Mouse (Mus musculus) forebrain, embryonic 10.5 days (tissue): ENCODE measurements around the gene Dync1h1. TPM values are rescaled to one million over a fixed set of nuclear protein-coding genes. Genes with fewer than 3 reads are reported as not detected.

Experiments
- microRNA-seq: library from miRNA; unstranded; fragments of <30 nt; microRNA quantifications from one replicate; pipeline ENCODE4, GENCODE M21; 2017
- polyA plus RNA-seq: library from polyadenylated mRNA; unstranded; fragments of >200 nt; fragmentation: Nextera tagmentation; extraction: Ambion mirVana; gene quantifications from 2 replicates; pipeline ENCODE4 v1.2.1, GENCODE M21; 2016

Dync1h1 gene
- polyA plus RNA-seq, 1 experiment from 2014 or later, result 75.6 TPM

Small RNA genes within 50 kb of the gene (microRNA-seq; reads per million reads assigned to microRNA genes)
- not detected for gene Gm27299

Other genes starting within 250 kb of the Dync1h1 start
- gene Ppp2r5c, start 154.3 kb upstream of the Dync1h1 start, polyA plus RNA-seq, result 135 and 138 TPM in 2 replicates
- not detected in 2 replicates for gene 1700001K19Rik, start 81.2 kb downstream of the Dync1h1 start, polyA plus RNA-seq
- 1,260 and 1,271 TPM in 2 replicates for gene Hsp90aa1, start 101.3 kb downstream of the Dync1h1 start, polyA plus RNA-seq
- 22.5 and 23.5 TPM in 2 replicates for gene Wdr20, start 136.5 kb downstream of the Dync1h1 start, polyA plus RNA-seq
- 11.7 and 12.0 TPM in 2 replicates for gene Mok, start 239.5 kb downstream of the Dync1h1 start, polyA plus RNA-seq
- gene Zfp839, start 248.8 kb downstream of the Dync1h1 start, polyA plus RNA-seq, result 4.2 and 5.2 TPM in 2 replicates